Mouse (Mus musculus) stomach, embryonic 16.5 days (tissue): ENCODE data around the gene Nop9. TPM values are rescaled to one million over a fixed set of nuclear protein-coding genes. Genes with fewer than 3 reads are reported as not detected.

Experiments used
- ATAC-seq: fragments of 200-750 bp; cut with Nextera tagmentation; 2 replicates; pipeline ENCODE4 v1.8.0; 2017; ENCODE audit warnings: moderate number of reproducible peaks, moderate TSS enrichment; ENCODE audit not compliant: insufficient read depth, low FRiP score
- H3K27ac ChIP-seq: fragments of 300-500 bp; sonication (generic); 2 replicates; pipeline ENCODE4 v1.5.1; 2014; ENCODE audit warnings: low read length
- H3K27me3 ChIP-seq: fragments of 300-500 bp; sonication (generic); 2 replicates; pipeline ENCODE4 v1.6.1; 2014; ENCODE audit warnings: low read length, control low read depth, mixed read lengths; ENCODE audit not compliant: control insufficient read depth, insufficient read depth
- H3K36me3 ChIP-seq: fragments of 300-500 bp; sonication (generic); 2 replicates; pipeline ENCODE4 v1.6.1; 2014; ENCODE audit warnings: low read length; ENCODE audit not compliant: control insufficient read depth, insufficient read depth
- H3K4me1 ChIP-seq: fragments of 300-500 bp; sonication (generic); 2 replicates; pipeline ENCODE4 v1.6.1; 2014; ENCODE audit warnings: low read length, control low read depth, mixed read lengths; ENCODE audit not compliant: control insufficient read depth, insufficient read depth
- H3K4me2 ChIP-seq: fragments of 300-500 bp; sonication (generic); 2 replicates; pipeline ENCODE4 v1.6.1; 2014; ENCODE audit warnings: low read depth, low read length, mixed read lengths
- H3K4me3 ChIP-seq: fragments of 300-500 bp; sonication (generic); replicated peaks from 2 replicates; pipeline ENCODE4 v1.5.1; 2014; ENCODE audit warnings: mild to moderate bottlenecking, low read length
- H3K9ac ChIP-seq: fragments of 300-500 bp; sonication (generic); 2 replicates; pipeline ENCODE4 v1.6.1; 2014; ENCODE audit warnings: low read length
- H3K9me3 ChIP-seq: fragments of 300-500 bp; sonication (generic); replicated peaks from 2 replicates; pipeline ENCODE4 v1.6.1; 2016; ENCODE audit warnings: low read length, control low read depth; ENCODE audit not compliant: control insufficient read depth
- WGBS: fragments of 180-500 bp; shearing (Covaris S2); extraction: QIAGEN DNeasy Blood & Tissue Kit; methylation state at CpG from one replicate; pipeline ENCODE4 v1.1.7; 2014; 5-methylcytosine and 5-hydroxymethylcytosine counted together
- polyA plus RNA-seq: library from polyadenylated mRNA; unstranded; fragments of >200 nt; fragmentation: Nextera tagmentation; extraction: Ambion mirVana; gene quantifications from 2 replicates; pipeline ENCODE4 v1.2.1, GENCODE M21; 2015

Nop9 gene
- polyA plus RNA-seq, 1 experiment from 2014 or later, result 28.4 TPM

DNA sequence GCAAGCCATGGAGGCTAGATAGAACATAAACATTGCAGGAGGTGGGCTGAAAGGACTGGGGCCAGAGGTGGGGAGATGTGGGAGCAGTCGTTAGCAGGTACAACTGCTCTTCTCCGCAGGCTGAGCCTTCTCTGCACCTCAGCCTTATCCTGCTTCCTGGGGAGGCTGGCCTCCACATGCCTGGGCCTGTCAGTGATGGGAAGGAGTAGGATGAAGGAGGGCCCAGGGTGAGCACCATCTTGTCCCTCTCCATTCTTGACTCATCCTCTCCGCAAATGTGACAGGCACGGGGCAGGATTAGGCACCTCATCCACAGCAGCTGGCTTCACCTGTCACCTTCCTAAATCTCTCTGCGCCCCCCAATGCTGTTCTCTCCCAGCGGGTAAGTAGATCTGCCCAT lies 15.7 kb downstream of the Nop9 start, which contains the start of gene Ltb4r2:
TSS of gene Ltb4r2 (plus strand) at position 266 of the 400 bp plus-strand sequence.
- H3K4me1 ChIP-seq, result peaks cover 17% of the 10 kb centered on the region
- H3K36me3 ChIP-seq, result no peaks in the 10 kb centered on the region
- WGBS, result 71% methylated on average over 6 of the region's 6 CpGs
- H3K9ac ChIP-seq, result peak within 1 kb of the TSS; percentile 90
- H3K9me3 ChIP-seq, result no peaks in the 10 kb centered on the region
- H3K27ac ChIP-seq, result peak within 1 kb of the TSS; percentile 68; the same call in 1 of the 2 replicates
- peaks cover 24% of the 10 kb centered on the region for H3K27me3 ChIP-seq
- ATAC-seq, result no peak
- peak within 1 kb of the TSS; percentile 77 for H3K4me2 ChIP-seq
- H3K4me3 ChIP-seq, result peak within 1 kb of the TSS; percentile 47

DNA sequence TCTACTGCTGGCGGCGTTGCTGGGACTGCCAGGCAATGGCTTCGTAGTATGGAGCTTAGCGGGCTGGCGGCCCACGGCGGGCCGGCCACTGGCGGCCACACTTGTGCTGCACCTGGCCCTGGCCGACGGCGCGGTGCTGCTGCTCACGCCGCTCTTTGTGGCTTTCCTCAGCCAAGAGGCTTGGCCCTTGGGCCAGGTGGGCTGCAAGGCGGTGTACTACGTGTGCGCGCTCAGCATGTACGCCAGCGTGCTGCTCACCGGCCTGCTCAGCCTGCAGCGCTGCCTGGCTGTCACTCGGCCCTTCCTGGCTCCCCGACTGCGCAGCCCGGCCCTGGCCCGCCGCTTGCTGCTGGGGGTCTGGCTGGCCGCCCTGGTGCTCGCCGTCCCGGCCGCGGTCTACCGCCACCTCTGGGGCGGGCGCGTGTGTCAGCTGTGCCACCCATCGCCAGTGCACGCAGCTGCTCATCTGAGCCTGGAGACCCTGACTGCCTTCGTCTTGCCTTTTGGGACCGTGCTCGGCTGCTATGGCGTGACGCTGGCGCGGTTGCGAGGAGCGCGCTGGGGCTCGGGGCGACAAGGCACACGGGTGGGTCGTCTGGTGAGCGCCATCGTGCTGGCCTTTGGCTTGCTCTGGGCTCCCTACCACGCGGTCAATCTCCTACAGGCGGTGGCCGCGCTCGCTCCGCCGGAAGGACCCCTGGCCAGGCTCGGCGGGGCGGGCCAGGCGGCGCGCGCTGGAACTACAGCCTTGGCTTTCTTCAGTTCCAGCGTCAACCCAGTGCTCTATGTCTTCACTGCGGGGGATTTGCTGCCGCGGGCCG lies 16.7 kb downstream of the Nop9 start:
- Histone ChIP-seq H3K4me3 (peak overlapping the region; percentile 47), H3K27me3 (peaks cover 26% of the 10 kb centered on the region), H3K4me2 (peak overlapping the region; percentile 77), H3K9me3 (no peaks in the 10 kb centered on the region), H3K9ac (peak overlapping the region; percentile 90), H3K4me1 (peaks cover 17% of the 10 kb centered on the region), H3K27ac (peak overlapping the region; percentile 68), H3K36me3 (no peaks in the 10 kb centered on the region)
- under 1% methylated on average over 77 of the region's 77 CpGs for WGBS
- ATAC-seq, result peak; percentile 59; the same call in 1 of the 2 replicates

DNA sequence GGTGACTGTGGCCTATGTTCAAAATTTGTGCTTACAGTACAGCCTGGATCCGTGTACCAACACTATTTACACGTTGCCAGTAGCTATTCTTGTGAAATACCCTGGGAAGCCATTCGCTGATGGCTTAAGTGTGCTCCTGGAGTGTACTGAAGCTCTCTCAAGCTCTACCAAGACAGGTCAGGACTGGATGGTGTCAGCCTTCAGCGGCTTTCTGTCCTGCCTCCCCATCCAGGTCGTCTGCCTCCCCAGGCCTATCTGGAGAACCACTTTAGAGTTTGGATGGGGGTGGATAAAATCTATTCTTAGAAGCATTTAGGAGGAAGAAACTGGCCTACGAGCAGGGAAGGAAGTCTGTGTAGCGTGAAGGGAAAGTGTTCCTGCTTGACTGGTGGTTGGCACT lies 17.7 kb downstream of the Nop9 start:
- 0 out of 2 replicates have a peak overlapping the region, but pooled peaks have one; percentile 90 for H3K9ac ChIP-seq
- no peaks in the 10 kb centered on the region for H3K36me3 ChIP-seq
- H3K4me2 ChIP-seq, result peak overlapping the region; percentile 77
- H3K27me3 ChIP-seq, result peaks cover 29% of the 10 kb centered on the region
- no peak overlapping the region for H3K4me3 ChIP-seq
- WGBS, result 49% methylated on average over 7 of the region's 7 CpGs
- H3K27ac ChIP-seq, result peak overlapping the region; percentile 68
- H3K4me1 ChIP-seq, result peaks cover 18% of the 10 kb centered on the region
- no peaks in the 10 kb centered on the region for H3K9me3 ChIP-seq
- no peak for ATAC-seq

DNA sequence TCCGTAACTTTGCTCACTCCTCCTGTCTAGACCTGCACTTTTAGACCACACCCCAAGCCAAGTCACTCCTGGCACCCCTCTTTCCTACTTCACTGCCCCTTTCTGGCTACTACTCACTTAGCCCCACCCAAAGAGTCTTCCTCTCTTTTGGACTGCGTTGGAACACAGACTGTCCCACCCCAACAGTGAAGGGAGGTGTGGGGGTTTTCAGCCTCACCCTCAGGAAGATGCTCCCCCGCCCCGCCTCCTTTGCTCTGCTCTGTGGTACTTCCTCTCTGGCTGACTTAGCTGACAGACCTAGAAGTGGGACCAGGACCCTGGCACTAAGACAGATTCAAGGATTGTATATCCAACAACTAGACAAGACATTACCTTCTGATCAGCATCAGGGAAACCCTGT lies 20.2 kb downstream of the Nop9 start, which contains the start of gene Ltb4r1:
TSS of gene Ltb4r1 (plus strand) at position 267 of the 400 bp plus-strand sequence.
- H3K9ac ChIP-seq, result no peak within 1 kb of the TSS
- H3K4me3 ChIP-seq, result no peak within 1 kb of the TSS
- H3K36me3 ChIP-seq, result no peaks in the 10 kb centered on the region
- H3K9me3 ChIP-seq, result no peaks in the 10 kb centered on the region
- no peak within 1 kb of the TSS for H3K4me2 ChIP-seq
- peaks cover 33% of the 10 kb centered on the region for H3K27me3 ChIP-seq
- H3K27ac ChIP-seq, result peak within 1 kb of the TSS; percentile 27; the same call in 1 of the 2 replicates
- H3K4me1 ChIP-seq, result peaks cover 13% of the 10 kb centered on the region
- ATAC-seq, result no peak
- WGBS, result 59% methylated on average over 4 of the region's 4 CpGs

DNA sequence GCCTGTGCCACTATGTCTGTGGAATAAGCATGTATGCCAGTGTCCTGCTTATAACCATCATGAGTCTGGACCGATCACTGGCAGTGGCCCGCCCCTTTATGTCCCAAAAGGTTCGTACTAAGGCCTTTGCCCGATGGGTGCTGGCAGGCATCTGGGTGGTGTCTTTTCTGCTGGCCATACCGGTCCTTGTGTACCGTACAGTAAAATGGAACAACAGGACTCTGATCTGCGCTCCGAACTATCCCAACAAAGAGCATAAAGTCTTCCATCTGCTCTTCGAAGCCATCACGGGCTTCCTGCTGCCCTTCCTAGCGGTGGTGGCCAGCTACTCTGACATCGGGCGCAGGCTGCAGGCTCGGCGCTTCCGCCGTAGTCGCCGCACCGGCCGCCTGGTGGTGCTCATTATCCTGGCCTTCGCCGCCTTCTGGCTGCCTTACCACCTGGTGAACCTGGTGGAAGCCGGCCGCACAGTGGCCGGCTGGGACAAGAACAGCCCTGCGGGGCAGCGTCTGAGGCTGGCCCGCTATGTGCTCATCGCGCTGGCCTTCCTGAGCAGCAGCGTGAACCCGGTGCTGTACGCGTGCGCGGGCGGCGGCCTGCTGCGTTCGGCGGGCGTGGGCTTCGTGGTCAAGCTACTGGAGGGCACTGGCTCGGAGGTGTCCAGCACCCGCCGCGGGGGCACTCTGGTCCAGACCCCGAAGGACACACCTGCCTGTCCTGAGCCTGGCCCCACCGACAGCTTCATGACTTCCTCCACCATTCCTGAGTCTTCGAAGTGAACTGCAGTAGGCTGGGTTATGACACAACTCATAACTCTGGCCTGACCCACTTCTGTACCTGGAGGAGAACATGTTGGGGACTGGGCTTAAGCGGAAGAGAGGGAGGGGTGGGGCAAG lies 22.3 kb downstream of the Nop9 start:
- Histone ChIP-seq H3K27me3 (peaks cover 20% of the 10 kb centered on the region), H3K4me3 (peak overlapping the region; percentile 47), H3K4me2 (peak overlapping the region; percentile 80), H3K9ac (peak overlapping the region; percentile 72), H3K27ac (no peak overlapping the region), H3K36me3 (no peaks in the 10 kb centered on the region), H3K9me3 (no peaks in the 10 kb centered on the region), H3K4me1 (peaks cover 8% of the 10 kb centered on the region; the same call in 1 of the 2 replicates)
- WGBS, result 10% methylated on average over 52 of the region's 52 CpGs
- peak; percentile 48; the same call in 1 of the 2 replicates for ATAC-seq

DNA sequence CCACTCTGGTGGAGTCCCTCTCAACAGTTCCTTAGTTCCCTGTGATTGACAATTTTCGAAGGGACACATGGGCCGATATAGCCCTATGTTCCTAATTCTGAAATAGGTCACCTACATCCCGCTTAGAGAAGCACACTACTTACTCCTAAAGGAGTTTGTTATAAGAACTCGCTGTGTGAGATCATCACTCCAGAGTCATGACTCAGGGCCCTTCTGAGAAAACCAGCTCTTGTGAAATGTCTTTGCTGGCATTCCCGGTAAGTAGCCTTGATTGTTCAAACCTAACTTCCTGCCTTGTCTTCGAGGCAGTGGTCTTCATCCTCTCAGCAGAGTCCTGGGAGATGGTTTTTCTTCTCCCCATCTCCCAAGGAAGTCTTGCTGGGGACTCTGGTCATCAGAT lies 23.1 kb downstream of the Nop9 start:
- Histone ChIP-seq H3K4me1 (peaks cover 6% of the 10 kb centered on the region; the same call in 1 of the 2 replicates), H3K27me3 (peaks cover 20% of the 10 kb centered on the region), H3K9me3 (no peaks in the 10 kb centered on the region), H3K9ac (no peak overlapping the region), H3K4me2 (no peak overlapping the region), H3K36me3 (no peaks in the 10 kb centered on the region), H3K4me3 (no peak overlapping the region), H3K27ac (no peak overlapping the region)
- 87% methylated on average over 6 of the region's 6 CpGs for WGBS
- ATAC-seq, result no peak

DNA sequence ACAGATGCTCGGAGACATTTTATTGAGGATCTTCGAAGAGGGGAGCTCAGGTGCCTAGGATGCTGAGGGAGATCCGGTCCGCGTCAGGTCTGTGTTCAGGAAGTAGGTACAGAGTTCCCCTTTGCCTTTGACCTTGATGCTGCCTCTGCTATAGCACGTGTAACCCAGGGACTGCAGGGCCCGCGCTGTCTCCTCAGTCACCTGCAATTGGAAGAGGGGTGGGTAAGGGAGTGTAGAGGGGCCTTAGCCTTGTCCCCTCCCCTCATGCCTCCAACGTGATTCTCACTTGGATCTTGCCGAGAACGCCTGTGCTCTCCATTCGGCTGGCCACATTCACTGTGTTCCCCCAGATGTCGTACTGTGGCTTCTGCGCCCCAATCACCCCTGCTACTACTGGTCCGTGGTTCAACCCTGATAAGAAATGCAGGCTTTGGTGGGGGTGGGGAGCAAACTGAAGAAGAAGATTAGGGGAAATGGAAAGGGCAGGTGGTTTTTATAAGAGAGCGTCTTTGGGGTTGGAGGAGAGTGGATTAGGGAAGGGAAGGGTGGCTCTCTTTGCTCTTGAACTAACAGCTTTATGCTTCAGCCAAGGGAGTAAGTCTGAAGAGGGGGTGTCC lies 23.7 kb downstream of the Nop9 start:
- H3K4me2 ChIP-seq, result no peak overlapping the region
- no peak overlapping the region for H3K4me3 ChIP-seq
- no peak for ATAC-seq
- no peak overlapping the region for H3K27ac ChIP-seq
- H3K4me1 ChIP-seq, result peaks cover 6% of the 10 kb centered on the region; the same call in 1 of the 2 replicates
- 72% methylated on average over 16 of the region's 16 CpGs for WGBS
- H3K9me3 ChIP-seq, result no peaks in the 10 kb centered on the region
- no peaks in the 10 kb centered on the region for H3K36me3 ChIP-seq
- H3K27me3 ChIP-seq, result peaks cover 18% of the 10 kb centered on the region
- H3K9ac ChIP-seq, result no peak overlapping the region

DNA sequence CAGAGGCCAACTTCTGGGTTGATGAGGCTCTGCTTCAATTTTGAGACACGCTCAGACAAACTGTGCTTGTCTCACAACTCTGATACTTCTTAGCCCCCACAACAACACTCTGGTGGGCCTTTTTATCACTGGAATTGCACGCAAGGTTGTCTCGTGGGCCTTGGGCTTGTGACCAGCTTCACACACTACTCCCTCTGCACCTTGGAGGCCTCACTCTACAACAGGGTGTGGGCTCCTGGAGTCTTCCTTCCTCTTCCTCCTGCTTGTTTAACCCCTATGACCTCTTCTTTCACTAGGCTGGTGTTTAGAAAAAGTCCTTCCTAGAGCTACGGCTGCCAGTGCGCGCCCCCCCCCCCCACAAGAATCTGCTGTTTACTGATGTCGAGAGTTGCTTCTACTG lies 31.2 kb downstream of the Nop9 start:
- no peaks in the 10 kb centered on the region for H3K36me3 ChIP-seq
- no peaks in the 10 kb centered on the region for H3K27me3 ChIP-seq
- no peaks in the 10 kb centered on the region for H3K9me3 ChIP-seq
- H3K4me1 ChIP-seq, result peaks cover 14% of the 10 kb centered on the region; the same call in 1 of the 2 replicates
- WGBS, result 39% methylated on average over 7 of the region's 7 CpGs
- no peak overlapping the region for H3K4me3 ChIP-seq
- no peak overlapping the region for H3K4me2 ChIP-seq
- ATAC-seq, result no peak
- no peak overlapping the region for H3K9ac ChIP-seq
- H3K27ac ChIP-seq, result 0 out of 2 replicates have a peak overlapping the region, but pooled peaks have one; percentile 20
